Mouse (Mus musculus) heart, postnatal 14 days (tissue): Measurements from ENCODE around the gene Zfp948. TPM values are rescaled to one million over a fixed set of nuclear protein-coding genes. Genes with fewer than 3 reads are reported as not detected.

Source experiments
- DNase-seq, 2 experiments: peaks; one replicate each; pipeline ENCODE4 v3.0.0; 2021 to 2022
- intact Hi-C: fragments of 180-260 bp; cut with DNase I; formaldehyde crosslinking; loops from one replicate; pipeline ENCODE4 v1.15.1; 2025
- long read RNA-seq, 2 experiments: library from polyadenylated mRNA; stranded (forward); transcript quantifications; one replicate each; pipeline ENCODE4 v2.0.0; 2021
- total RNA-seq, 2 experiments: library from RNA; stranded (reverse); gene quantifications; 2 replicates each; pipeline ENCODE4 v1.2.3; 2021

The Zfp948 gene
- total RNA-seq: 1 to 10 TPM; 4.2 to 5.3 TPM
- long read RNA-seq, experiment 1, transcript Zfp948-201 (6 exons, 2,652 nt): major isoform, 5 of 7 reads
- long read RNA-seq, experiment 1, partial matches to known transcripts: 0 of 7 reads
- long read RNA-seq, experiment 1, other reads (novel, unspliced or antisense): 2 of 7 reads
- long read RNA-seq, experiment 2, transcript Zfp948-201 (6 exons, 2,652 nt): major isoform, 6 of 9 reads
- long read RNA-seq, experiment 2, partial matches to known transcripts: 1 of 9 reads
- long read RNA-seq, experiment 2, other reads (novel, unspliced or antisense): 2 of 9 reads

DNA sequence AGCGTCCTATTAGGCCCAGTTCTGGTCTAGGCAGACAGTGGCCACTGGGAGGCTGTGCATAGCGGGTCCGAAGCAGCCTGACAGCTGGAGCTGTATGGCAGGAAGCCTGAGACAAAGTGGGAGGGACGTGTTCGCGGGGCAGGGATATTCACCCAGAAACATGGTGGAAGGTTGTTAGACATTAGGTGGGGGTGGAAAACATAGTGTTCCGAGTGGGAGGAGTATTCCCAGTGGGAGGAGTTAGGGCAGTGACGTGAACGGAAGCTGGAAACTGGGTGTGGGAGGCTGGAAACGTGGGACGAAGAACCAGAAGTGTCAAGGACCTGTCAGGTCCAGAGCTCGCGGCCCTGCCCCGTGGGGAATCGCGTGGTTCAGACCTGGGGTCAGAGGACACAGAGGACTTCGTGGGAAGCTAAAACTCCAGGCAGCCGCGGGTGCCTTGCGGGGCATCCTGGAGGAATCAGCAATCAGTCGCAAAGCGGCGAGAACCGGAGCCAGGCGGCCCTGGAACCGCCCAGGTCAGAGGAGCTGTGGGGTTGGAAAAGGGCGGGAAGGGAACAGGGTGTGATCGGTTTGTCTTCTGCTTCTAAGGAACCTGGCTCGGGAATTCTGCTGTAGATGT is at the start of gene Zfp948:
Gene Zfp948, plus strand, starts transcription at position 281 of the 622 bp plus-strand sequence.
- peak; percentile 80 to 89 for DNase-seq
- intact Hi-C loops: no loop called here

DNA sequence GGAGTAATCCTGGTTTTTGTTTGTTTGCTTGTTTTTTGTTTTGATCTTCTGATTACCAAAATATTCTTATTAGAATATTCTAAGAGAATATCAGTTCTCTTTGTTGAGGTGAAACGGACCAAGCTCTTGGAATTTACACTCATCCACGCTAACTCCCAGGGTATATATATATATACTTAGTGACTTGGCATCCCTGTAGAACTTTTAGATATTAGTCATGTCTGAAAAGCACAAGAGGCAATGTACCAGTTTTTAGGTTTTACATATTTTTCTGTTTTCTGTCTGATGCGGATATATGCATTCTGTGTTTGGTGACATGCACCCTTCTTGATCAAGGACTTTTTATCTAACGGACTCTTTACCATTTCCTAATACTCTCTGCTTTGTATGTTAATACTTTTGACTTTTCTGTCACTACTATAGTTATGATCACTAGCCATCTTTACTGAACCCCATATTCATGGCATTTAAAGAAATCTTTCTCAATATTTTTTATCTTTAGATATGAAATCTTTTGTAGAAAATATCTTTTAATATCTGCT is 49.6 kb upstream of the Zfp948 start:
- intact Hi-C loops: loop anchor here (2.0 to 5.0 kb wide), 4 partner anchors 18 to 285 kb away; partner anchors contain the start of genes Zfp52 and Zfp54
- no peak for DNase-seq

DNA sequence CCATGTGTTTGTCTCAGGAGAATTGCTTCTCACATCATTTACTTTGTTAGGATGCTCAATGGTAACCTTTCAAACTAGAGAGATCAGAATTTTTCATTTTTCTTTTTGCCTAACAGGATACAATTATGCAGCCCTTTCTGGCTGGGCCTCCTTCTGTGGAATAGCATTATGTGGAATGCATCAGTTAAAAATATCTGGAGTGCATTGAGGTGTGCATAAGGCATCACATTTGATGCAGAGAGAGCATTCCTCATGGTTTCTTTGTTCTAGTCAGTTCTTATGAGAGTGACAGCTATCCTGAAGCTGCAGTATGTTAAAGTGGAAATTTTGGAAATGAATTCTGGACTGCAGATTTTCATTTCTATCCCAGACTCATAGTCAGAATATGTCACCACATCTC is 40.5 kb upstream of the Zfp948 start:
- no peak for DNase-seq
- intact Hi-C loops: no loop called here

DNA sequence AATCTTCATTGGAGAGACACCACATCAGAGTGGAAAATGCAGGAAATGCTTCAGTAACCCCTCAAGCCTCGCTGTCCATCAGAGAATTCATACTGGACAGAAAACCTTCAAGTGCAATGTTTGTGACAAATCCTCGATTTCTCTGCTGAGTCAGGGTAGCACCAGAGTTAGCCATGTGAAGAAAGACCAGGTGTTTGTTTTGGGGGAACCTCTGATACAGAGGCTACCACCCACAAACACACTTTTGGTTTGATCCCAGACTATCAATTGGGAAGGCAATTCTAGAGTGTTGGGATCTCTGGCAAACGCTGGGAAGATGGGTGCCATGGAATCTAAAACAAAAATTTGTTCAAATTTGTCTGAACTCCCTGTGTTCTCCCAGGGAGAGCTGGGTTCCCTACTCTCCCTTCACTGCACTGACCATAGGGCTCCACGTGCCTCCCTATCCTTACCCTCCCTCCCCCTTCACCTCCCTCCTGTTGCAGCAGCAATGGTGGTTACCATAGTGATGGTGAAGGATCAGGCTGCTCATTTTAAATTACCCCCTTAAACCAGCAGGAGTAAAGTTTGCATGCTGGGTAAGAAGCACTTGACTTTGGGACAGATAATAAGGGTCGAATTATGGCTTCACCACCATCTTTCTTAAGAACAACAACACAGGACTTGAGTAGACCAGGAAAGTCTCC is 36.0 kb upstream of the Zfp948 start:
- DNase-seq: no peak
- intact Hi-C loops: loop anchor here (10.0 kb wide), 1 partner anchor 586 kb away; the partner anchor contains the start of gene Ppp2r1a

DNA sequence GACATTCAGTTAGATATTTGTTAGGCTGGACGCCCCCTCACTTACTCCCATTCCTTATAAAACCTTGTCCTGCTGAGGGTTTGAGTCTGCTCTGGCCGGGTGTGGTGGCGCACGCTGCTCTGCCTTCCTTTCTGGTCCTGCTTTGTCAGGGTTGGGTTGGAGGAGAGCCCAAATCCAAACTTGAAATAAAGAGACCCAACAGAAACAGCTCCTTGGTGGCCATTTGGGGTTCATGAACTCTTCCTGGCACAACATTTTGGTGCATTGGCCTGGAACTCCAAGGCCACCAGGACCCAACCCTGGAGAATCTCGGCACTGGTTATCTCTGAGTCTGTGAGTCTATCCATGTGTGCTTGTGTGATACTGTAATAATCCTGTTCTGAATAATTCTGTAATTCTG is 35.2 kb upstream of the Zfp948 start:
- peak; percentile 20 to 30 for DNase-seq
- intact Hi-C loops: loop anchor here (10.0 kb wide), 1 partner anchor 587 kb away; the partner anchor contains the start of gene Ppp2r1a

DNA sequence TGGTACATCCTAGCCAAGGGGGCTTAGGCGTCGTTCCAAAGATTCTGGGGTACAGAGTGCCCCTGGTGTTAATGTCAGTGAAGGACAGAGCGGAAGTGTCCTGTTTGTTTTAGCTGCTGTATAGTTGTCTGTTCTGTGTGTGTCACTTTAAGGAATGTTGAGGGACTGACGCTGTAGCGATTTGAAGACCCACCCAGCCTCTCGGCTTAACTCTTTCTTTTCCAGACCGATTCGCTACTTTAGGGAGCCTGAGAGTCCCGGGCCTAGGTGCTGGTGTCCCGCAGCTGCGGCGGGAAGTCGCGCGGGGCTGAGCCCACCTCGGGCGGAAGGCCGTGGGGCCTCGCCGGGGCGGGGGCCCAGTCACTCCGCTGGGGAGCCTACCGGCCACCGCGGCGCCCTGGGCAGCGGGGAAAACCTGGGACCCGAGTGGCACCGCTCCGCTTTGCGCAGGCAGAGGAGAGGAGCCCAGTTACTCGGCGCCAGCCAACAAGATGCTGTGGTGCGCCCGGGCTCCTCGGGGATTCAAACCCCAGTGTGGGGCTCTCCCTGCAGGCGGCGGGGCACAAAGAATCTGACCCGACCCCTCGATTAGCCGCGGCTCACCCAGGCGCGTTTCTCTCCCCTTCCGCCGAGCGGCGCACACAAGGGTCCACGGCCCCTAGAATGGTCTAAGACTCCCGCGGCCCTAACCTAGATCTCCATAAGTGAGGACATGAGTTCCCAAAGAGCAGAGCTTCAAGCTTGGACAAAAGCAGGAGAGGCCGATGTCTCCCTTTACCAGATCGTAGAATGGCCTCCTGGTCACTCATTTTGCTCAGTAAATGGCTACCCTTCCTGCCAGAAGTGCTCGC is 34.5 kb upstream of the Zfp948 start:
- intact Hi-C loops: loop anchor here (10.0 kb wide), 1 partner anchor 588 kb away; the partner anchor contains the start of gene Ppp2r1a
- peak; percentile 73 to 78 for DNase-seq

DNA sequence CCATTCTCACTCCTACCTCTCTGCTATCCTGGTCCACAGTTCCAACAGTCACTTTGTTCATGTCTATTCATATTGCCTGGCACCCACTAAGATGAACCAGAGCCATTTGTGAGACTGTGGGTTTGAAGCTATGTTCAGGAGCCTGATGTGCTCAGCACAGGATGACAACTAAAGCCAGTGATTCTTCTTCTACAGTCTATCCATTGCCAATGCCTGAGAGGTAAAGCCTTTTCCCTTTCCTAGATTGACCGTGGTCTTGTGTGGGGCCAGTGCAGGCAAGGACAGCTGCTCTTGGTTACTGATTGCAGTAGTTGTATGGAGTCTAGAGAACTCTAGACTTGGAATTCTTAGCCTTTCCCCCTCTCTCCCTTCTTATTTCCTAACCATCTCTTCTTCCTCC is 32.8 kb upstream of the Zfp948 start:
- intact Hi-C loops: loop anchor here (2.0 to 10.0 kb wide), 2 partner anchors 17 to 589 kb away; partner anchors contain the start of gene Ppp2r1a
- DNase-seq: no peak

DNA sequence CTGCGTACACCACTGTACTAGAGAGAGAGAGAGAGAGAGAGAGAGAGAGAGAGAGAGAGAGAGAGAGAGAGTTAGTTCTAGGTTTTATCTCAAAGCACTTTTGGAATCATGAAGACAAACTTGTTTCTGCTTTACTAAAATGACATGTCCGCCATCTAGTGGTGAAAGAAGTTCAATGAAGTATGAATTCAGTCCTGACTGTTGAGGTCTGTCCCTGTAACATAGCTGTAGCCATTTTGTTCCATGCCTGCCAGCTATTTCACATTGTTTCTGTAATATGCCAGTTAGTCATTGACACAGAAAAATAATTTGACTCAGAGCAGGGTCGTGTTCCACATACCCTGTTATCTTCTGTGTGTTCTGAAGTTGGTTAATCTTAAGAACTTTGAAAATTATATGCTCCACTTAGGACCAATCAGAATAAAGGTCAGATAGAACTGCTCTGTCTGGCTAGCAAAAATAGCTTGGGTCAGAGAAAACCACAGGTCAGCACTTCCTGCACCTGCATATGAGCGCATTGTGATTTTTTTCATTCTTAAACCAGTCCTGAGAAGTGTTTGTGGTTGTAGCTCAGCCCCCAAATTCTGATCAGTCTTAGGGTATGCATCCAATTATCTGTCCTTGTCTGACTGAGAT is 32.2 kb upstream of the Zfp948 start:
- DNase-seq: peak in 1 of 2 experiments; percentile 54
- intact Hi-C loops: loop anchor here (2.0 to 10.0 kb wide), 2 partner anchors 18 to 590 kb away; partner anchors contain the start of gene Ppp2r1a

DNA sequence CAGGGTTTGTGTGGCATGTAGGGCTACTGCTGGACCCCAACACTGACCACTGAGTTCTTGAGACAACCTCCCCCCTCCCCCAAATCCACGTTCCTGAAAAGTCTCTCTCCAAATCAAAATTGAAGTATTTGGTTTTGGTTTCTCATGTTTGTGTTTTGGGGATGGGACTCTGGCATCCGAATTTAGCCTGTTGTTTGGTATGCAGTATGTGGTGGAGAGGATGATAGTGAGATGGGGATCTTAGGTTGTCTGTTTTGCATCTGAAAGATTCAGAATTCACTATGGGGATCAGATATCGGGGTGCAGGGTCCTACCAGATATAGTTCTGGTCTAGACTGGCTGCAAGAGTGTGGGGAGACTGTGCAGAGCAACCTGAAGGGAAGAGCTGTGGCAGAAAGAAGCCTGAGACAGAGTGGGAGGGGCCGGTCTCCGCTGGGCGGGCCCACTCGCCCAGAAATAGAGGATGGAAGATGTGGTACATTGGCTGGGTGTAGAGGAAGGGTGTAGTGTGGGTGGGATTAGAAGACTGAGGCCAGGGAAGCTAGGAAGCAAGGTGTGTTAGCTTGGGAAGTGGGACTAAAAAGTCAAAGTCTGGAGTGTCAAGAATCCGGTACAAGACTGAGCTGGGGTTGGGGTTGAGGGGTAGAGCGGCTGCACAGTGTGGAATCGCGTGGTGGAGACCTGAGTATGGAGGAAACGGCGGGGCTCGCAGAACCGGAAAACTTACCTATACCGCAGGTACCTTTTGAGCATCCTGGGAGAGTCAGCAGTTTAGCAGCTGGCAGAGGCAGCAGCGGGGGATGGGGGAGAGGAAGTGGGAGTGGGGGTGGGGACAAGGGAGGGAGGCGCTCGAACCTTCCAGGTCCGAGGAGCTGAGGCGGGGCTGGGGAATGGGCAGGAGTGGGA is 31.5 kb upstream of the Zfp948 start, which contains the start of gene Zfp52:
Gene Zfp52, plus strand, starts transcription at position 444 of the 906 bp plus-strand sequence.
- intact Hi-C loops: loop anchor here (2.0 to 10.0 kb wide), 2 partner anchors 19 to 591 kb away; partner anchors contain the start of gene Ppp2r1a
- peak; percentile 62 to 69 for DNase-seq

DNA sequence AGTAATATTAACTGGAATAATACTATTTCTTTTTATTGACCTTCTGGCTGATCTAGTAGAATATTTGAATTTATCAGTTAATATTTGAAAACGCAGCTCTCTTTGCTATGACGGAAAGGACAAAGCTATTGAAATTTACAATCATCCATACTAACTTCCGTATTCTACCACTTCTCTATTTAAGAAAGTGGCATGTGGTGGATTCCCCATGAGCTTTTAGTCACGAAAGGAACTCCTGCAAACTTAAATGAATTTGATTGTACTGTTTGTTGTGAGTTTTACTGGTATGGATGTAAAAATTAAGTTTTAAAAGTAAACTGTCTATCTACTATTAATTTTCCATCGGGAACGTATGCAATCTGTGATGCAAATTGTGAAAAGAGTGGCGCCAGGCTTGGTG is 30.7 kb upstream of the Zfp948 start:
- no peak for DNase-seq
- intact Hi-C loops: loop anchor here (10.0 kb wide), 1 partner anchor 591 kb away; the partner anchor contains the start of gene Ppp2r1a

DNA sequence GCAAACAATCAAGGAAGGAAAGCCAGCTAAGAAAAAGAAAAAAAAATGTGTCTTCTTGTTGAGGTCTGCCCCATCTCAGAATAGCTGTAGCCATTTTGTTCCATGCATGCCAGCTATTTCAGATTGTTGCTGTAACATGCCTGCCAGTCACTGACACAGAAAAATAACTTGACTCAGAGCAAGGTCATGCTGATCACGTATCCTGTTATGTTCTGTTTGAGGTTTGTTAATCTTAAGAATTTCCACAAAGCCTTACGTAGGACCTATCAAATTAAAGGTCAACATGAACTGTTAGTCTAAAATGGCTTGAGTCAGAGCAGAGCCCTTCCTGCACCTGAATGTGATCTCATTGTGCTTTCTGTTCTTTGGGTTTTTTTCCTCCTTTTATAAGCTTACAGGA is 30.1 kb upstream of the Zfp948 start:
- DNase-seq: no peak

DNA sequence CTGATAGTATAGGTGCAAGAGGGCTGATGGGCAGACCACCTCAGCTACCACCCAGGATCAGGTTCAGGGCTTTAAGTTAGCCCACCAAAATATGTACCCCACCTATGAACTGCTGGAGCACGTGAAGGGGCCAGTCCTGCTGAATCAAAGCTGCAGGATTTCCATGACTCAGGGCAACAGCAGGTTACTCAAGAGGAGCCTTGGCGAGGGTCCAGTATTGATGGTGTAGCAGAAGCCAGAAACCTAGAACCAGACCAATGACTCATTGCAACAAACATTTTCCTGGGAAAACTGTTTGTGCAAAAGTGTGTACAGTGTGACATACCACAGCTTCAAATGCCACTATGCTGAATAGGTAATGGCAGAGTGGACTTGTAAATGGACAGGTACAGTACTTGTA is 9.0 kb upstream of the Zfp948 start:
- DNase-seq: no peak
- intact Hi-C loops: no loop called here

More for the DNA sequence above, 30.1 kb upstream of the Zfp948 start:
- intact Hi-C loops: loop anchor here (10.0 kb wide), 1 partner anchor 592 kb away; the partner anchor contains the start of gene Ppp2r1a

DNA sequence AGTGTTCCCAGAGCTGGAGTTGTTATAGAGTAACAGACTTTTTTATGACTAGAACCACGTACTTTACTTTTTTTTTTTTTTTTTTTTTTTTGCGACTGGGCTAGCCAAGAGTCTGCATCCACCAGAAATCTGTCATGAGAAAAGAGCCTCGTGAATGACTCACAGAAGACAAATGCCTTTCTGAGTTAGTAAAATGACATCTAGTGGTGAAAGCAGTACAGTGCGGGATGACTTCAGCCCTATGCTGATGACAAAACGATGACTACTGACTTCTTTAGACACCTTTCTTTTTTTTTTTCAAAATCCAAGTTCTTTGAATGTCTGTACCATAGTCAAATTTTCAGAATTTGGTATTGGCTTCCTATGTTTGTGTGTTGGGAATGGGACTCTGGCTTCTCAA is 588 bp upstream of the Zfp948 start:
- intact Hi-C loops: no loop called here
- peak; percentile 21 to 43 for DNase-seq

DNA sequence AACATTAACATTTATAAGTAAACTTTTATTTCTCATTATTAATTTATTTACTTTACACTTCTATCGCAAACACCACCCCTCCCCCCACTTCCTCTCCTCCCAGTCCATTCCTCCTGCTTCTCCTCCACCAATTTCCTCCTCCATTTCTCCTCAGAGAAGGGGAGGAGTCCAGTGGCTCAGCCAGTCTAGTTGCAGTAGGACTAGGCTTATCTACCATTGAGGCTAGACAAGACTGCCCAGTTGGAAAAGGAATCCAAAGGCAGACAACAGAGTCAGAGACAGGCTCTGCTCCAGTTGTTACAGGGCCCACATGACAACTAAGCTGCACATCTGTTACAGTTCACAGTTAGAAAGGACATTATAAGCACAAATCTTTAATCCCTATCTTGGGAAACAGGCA is 888 bp downstream of the Zfp948 start:
- DNase-seq: peak; percentile 7 to 16
- intact Hi-C loops: no loop called here

DNA sequence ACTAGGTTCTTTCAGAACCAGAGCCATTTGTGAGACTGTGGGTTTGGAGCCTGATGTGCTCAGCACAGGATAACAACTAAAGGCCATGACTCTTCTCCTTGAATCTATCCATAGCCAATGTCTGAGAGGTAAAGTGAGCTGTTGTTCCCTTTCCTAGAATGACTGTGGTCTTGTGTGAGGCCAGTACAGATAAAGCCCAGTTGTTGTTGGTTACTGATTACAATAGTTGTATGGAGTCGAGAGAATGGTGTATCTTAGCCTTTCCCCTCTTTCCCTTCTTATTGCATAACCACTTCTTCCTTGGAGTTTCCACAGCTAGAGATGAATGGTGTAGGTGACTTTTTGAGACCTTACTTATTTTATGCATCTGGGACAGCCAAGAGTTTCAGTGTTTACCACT is 12.3 kb downstream of the Zfp948 start:
- intact Hi-C loops: loop anchor here (5.0 kb wide), 1 partner anchor 347 kb away; no protein-coding TSS in a partner anchor
- no peak for DNase-seq

DNA sequence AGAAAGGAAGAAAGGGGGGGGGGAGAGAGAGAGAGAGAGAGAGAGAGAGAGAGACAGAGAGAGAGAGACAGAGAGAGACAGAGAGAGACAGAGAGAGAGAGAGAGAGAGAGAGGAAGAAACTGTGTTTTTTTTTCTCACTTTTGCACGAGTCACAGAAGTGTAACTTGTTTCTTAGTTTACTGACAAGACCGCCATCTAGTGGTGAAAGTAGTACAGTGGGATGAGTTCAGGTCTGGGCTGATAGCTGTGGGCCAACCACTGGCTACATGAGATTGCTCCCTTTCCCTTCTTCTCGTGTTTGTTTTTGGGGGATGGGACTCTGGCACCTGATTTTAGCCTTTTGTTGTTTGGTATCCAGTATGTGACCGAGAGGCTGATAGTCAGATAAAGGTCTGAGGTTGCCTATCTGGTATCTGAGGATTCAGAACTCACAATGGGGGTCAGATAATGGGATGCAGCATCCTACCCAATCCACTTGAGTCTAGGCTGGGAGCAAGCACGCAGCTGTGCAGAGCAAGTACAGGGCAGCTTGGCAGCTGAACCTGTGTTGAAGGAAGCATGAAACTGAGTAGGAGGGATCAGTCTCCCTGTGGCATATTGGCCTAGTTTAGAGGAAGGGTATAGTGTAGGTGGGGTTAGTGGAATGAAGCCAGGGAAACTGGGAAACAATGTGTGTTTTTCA is 12.8 kb downstream of the Zfp948 start:
- peak; percentile 13 to 65 for DNase-seq
- intact Hi-C loops: loop anchor here (5.0 kb wide), 1 partner anchor 347 kb away; no protein-coding TSS in a partner anchor

DNA sequence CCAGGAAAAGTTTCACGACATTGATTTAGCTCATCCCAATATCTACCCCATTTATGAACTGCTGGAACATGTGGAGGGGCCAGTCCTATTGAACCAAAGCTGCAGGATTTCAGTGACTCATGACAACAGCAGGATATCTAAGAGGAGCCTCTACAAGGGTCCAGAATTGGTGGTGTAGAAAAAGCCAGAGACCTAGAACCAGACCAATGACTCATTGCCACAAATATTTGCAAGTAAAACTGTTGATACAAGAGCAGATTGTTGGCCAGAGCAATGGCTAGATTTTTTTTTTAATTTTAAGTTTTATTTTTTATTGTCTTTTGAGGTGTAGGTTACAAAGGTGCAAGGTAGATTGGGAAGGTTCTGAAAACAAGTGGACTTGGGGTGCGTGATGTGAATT is 18.7 kb downstream of the Zfp948 start:
- no peak for DNase-seq
- intact Hi-C loops: no loop called here
